Mouse (Mus musculus) ES-E14 (cell line): ENCODE measurements at regions not wholly inside any gene's neighbourhood (a gene's known extent, or its start where the extent isn't known, plus 50 kb on each side); places are given as distances from the start of the nearest gene placed in this dataset.

Experiments used
- CHD2 ChIP-seq: IDR thresholded peaks from 2 replicates; pipeline ENCODE4 v1.6.1; 2014; ENCODE audit warnings: mild to moderate bottlenecking, low read depth, low read length, inconsistent platforms
- MAFK ChIP-seq: IDR thresholded peaks from 2 replicates; pipeline ENCODE4 v1.6.1; 2014; ENCODE audit warnings: mild to moderate bottlenecking, low read depth, low read length, inconsistent platforms; ENCODE audit not compliant: insufficient read depth

GRCm38 (mm10) chr12:114172305-114172704, 628.6 kb downstream of the Adam6a start:
- TF ChIP-seq MAFK (no peak), CHD2 (no peak)
